Mouse (Mus musculus) CH12.LX (cell line): Measurements from ENCODE around the gene Camp.

ENCODE experiments used
- BHLHE40 ChIP-seq: IDR thresholded peaks from 2 replicates; pipeline ENCODE4 v1.6.1; 2011; ENCODE audit warnings: mild to moderate bottlenecking, low read depth, low read length, improper control_type of control experiment
- CTCF ChIP-seq, 2 experiments: IDR thresholded peaks in 1 of 2; conservative IDR thresholded peaks in 1 of 2; 2 replicates each; pipeline ENCODE4 v1.5.1; 2011 to 2012; ENCODE audit warnings: low read depth in 2 of 2, low read length in 2 of 2, improper control_type of control experiment in 1 of 2, inconsistent platforms in 1 of 2, mild to moderate bottlenecking in 1 of 2, moderate library complexity in 1 of 2
- EP300 ChIP-seq: IDR thresholded peaks from 2 replicates; pipeline ENCODE4 v1.6.1; 2011; ENCODE audit warnings: low read length, improper control_type of control experiment
- KAT2A ChIP-seq: IDR thresholded peaks from 2 replicates; pipeline ENCODE4 v1.6.1; 2012; ENCODE audit warnings: low read length, improper control_type of control experiment, inconsistent platforms; ENCODE audit not compliant: insufficient replicate concordance
- MAFK ChIP-seq: IDR thresholded peaks from 2 replicates; pipeline ENCODE4 v1.6.1; 2011; ENCODE audit warnings: low read length, improper control_type of control experiment; ENCODE audit not compliant: insufficient replicate concordance
- MEF2A ChIP-seq: IDR thresholded peaks from 2 replicates; pipeline ENCODE4 v1.6.1; 2014; ENCODE audit warnings: low read depth, mild to moderate bottlenecking, inconsistent platforms, low read length, improper control_type of control experiment, borderline replicate concordance
- MYC ChIP-seq: IDR thresholded peaks from 2 replicates; pipeline ENCODE4 v1.6.1; 2011; ENCODE audit warnings: low read depth, mild to moderate bottlenecking, improper control_type of control experiment, low read length
- POLR2A ChIP-seq: IDR thresholded peaks from 2 replicates; pipeline ENCODE4 v1.6.1; 2011; ENCODE audit warnings: low read depth, mild to moderate bottlenecking, improper control_type of control experiment, low read length
- POLR2AphosphoS2 ChIP-seq: IDR thresholded peaks from 2 replicates; pipeline ENCODE4 v1.6.1; 2011; ENCODE audit warnings: low read depth, low read length, improper control_type of control experiment
- RCOR1 ChIP-seq: conservative IDR thresholded peaks from 2 replicates; pipeline ENCODE4 v1.6.1; 2012; ENCODE audit warnings: low read depth, mild to moderate bottlenecking, inconsistent platforms, low read length, improper control_type of control experiment
- UBTF ChIP-seq: IDR thresholded peaks from 2 replicates; pipeline ENCODE4 v1.6.1; 2012; ENCODE audit warnings: low read depth, mild to moderate bottlenecking, inconsistent platforms, low read length, improper control_type of control experiment, moderate library complexity
- USF1 ChIP-seq: IDR thresholded peaks from 2 replicates; pipeline ENCODE4 v1.6.1; 2014; ENCODE audit warnings: low read depth, mild to moderate bottlenecking, inconsistent platforms, low read length, improper control_type of control experiment

- TF ChIP-seq CTCF (conservative IDR thresholded peaks at IDR 0.05 in 1 of 2, IDR thresholded peaks at IDR 0.05 in 1 of 2; ENCODE audit: low read depth in 2 of 2, low read length in 2 of 2), result no peak
- TF ChIP-seq EP300, result no peak
- TF ChIP-seq POLR2A, result no peak
- no peak for TF ChIP-seq MAFK
- no peak for TF ChIP-seq KAT2A
- no peak for TF ChIP-seq POLR2AphosphoS2
- TF ChIP-seq UBTF, result no peak
- TF ChIP-seq USF1, result no peak
- TF ChIP-seq MEF2A, result no peak
- TF ChIP-seq BHLHE40, result no peak
- no peak for TF ChIP-seq MYC
- no peak for TF ChIP-seq RCOR1
These were observed 33.1 kb downstream of the Camp start for GRCm38 (mm10) chr9:109816341-109816740.
